Mouse (Mus musculus) bone marrow macrophage, adult 2 months (primary cell): ENCODE results near the gene Krtap10-4.

Experiments
- CTCF ChIP-seq: IDR thresholded peaks from 2 replicates; pipeline ENCODE4 v1.5.1; 2012; ENCODE audit warnings: low read depth, mild to moderate bottlenecking, low read length, moderate library complexity
- POLR2A ChIP-seq: IDR thresholded peaks from 2 replicates; pipeline ENCODE4 v1.6.1; 2012; ENCODE audit warnings: mild to moderate bottlenecking, low read depth, low read length, borderline replicate concordance

- TF ChIP-seq CTCF (no peak), POLR2A (no peak)
These were observed at the start of gene Krtap10-4 for GRCm38 (mm10) chr10:77826951-77827350.
